Mouse (Mus musculus) urinary bladder, adult 18-20 months (tissue): ENCODE results near the gene Sertad2.
A peak's percentile ranks its signal among the peaks of the same experiment; 100 is the strongest.

ENCODE experiments used
- DNase-seq, 2 experiments: peaks; one replicate each; pipeline ENCODE4 v3.0.0; 2022; ENCODE audit warnings: low spot score in 2 of 2, mixed read lengths in 2 of 2

Gene Sertad2

DNA sequence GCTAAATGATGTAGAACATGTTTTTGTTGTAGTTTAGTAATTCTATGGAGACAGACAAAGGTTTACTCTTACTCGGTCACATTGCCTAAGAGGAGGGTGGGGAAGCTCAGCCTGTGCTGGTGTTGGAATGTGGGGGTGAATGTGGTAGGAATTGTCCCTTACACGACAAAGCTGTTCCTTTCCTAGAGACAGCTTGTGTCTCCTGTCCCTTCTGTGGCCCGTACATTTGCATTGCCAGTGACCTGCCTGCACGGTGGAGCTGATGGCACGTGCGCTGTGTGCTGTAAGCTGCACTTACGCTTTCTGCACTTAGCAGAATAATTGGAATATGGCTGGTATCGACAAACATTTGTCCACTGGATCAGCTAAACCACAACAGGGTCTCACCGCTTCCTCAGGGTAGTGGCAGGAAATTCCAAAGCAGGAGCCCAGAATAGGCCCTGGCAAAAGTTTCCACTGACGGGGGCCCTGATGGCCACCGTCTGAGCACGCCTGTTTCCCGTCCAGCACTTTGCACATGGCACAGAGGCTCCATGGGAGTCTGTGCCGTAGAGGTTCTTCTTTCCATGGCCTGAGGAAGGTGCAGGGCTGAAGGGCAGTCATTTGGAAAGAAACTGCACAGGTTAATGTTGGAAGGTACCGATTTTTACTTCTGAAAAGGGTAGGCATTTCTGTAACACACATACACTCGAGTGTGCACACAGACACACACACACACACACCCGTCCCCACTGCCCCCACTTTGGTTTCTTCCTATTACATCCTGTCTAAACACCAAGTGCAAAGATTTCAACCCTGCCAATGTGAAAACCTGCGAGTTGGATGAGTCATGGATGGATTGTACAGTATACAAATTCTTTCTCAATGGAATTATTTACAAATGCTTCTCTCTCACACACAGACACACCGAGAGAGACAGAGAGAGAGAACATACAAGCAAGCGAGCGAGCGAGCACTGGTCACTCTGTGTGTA, 51.5 kb downstream of the Sertad2 start:
- DNase-seq = no peak

DNA sequence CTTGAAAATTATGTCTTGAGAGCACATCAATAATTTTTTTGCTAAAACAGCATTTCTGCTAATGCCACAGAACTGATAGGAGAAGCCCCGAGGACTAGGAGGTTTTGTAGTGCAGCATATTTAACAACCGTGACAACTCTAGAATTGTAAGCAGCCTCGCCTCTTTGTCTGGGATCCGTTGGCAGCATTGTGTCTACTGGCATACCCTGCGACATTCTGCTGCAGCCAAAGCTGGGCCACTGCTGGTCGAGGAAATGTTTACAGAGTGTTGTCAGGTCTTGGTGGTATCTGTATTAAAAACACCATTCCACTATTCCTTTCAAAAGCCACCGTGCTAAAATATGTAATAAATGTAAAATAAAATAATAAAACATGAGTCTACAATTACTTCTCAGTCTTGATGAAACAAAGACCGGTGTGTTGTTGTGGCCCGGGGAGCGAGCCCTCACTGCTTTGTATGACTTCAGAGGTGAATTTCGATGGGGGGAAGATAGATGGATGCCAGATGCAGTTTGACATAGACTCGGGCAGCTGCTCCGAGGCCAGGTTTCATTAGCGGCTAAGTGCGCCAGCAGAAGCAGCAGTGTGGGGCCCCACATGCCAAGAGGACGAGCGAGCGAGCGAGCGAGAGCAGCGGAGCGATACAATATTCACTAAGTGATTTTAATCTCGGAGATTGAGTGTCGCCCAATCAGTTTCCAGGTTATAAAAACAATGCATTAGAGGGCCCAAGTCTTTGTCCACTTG, 60.2 kb downstream of the Sertad2 start:
- DNase-seq = no peak

DNA sequence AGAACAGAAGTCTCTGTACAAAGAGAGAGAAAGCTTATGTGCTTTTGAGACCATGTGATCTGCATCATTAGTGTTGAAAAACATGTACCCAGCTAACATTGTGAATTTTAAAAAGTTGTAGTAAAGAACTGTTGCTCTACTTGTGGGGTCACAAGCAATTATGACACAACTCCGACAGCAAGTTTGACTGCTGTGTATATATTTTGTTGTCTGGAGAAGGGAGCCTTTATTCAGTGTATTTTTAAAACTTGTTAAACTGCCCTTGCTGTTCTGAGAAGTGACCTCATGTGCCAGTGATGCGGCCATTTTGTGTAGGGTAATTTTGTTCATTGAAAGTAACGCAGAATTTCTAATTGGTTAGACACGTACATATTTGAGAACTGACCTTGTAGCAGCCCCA, 61.1 kb downstream of the Sertad2 start:
- no peak for DNase-seq

DNA sequence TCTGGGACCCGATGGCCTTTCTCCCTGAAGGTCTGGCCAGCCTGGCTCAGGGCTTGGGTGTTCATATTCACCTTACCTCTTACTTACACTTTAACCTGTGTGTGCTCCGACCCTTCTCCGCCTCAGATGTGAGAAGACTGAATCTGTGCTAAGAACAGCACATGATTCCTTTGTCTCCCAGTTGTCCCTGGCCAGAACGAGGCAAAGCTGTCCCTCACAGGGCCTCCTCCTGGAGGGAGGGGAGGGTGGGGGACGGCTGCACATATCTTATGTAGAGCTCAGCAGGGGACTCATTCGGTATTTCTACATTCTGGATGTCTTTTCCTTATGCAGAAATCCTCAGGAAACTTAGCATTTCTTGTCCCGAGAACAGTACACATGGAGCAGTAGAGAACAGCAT, 62.6 kb downstream of the Sertad2 start:
- no peak for DNase-seq

DNA sequence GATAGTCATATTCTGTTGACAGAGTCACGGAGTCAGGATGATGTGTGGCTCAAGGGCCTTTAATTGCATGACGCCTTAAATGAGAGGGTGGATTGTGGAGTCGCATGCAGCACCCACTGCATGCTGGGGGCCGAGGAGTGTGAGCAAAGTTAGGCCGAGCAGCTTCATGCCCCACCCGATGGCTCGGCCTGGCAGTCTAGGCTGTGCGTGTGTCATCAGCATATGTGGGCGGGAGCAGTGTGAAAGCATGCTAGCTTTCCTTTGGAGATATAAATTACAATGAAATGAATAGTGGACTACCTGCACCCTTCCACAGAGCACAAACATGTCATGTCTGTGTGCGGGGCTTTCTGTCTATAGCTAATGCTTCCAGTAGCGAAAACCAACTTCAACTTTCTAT, 65.4 kb downstream of the Sertad2 start:
- DNase-seq = no peak

DNA sequence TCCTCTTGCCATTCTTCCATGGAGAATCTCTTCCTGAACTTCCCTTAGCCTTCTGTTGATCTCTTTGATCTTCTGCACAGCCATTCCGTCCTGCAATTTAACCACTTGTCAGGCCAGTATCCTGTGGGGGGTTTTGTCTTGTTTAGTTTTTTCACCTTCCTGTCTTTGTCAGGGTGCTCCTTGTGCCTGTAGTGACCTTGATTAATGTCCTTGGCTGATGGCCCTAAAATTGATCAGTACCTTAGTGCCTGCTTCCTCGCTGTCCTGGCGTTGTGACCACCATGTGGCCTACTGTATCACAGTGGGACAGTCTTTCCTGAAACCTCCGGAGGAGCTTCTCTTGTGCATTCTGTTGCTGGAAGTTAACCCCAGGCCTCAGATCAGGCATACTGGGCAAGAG, 70.2 kb downstream of the Sertad2 start:
- no peak for DNase-seq

DNA sequence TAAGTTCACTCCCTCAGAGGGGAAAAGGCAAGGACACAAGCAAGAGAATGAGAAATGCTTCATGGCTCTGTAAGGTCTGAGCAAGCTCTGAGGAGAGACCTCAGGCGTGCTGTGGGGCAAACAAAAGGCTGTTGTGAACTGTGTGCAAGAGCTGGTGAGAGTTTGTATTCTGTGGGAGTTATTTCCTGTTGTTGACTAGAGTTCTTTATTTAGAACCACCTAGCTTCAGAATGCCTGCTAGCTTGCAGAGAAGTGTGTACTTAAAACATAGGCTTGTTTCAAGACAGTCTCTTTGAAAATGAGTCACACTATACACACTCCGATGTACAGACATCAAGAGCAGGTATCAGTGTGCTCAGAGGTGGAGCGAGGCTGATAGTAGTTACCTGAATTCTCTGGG, 73.0 kb downstream of the Sertad2 start:
- no peak for DNase-seq

DNA sequence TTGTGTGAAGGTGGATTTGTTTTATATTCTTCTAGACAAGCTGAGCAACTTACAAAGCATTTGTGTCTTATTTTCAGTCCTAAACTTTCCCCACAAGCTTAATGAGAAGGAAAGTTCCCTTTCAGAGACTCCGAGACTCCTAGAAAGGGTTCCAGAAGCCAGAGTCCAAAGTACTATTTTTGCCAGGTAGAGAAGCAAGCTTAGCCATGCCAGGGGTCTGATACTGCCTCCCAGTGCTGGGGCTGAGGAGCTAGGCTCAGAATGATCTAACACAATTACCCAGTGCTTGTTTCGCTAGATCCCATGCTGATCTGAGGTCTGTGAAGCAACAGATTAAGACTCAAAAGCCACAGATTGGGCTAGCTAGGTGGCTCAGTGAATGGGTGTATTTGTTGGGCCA, 84.1 kb downstream of the Sertad2 start:
- no peak for DNase-seq

DNA sequence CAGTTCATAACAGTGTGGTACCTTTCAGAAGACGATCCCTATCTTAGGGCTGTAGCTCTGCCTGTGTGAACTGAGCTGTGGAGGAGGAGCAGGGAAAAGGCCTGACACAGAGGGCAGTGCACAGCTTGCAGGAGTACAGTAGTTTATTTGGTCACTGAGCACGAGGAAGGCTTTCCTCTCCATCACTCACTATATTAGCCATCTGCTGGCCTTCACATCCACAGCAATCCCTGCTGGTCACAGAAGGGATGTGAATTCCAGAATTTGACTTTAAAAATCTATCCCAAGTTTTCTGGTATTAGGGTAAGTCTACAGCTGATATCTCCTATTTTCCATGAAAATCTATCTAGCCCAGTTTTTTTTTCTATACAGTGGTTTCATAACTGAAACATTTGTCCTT, 85.2 kb downstream of the Sertad2 start:
- no peak for DNase-seq

DNA sequence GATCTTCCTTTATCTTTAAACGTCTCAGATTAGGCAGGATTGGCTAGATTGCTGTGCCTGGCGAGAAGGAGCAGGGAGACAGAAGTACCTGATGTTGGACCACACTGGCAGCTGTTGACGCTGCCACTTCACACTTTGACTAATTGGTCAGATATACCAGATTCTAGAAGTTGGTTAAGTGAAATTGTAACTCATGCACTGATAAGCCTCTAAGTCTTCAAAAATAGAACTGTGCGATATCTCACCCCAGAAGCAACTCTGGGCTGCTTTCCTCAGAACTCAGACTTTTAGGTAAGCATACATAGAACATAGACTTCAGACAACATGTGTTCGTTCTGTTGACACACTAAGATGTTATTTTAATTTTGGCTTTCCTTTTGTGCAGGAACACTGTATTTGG, 86.6 kb downstream of the Sertad2 start:
- DNase-seq = no peak

DNA sequence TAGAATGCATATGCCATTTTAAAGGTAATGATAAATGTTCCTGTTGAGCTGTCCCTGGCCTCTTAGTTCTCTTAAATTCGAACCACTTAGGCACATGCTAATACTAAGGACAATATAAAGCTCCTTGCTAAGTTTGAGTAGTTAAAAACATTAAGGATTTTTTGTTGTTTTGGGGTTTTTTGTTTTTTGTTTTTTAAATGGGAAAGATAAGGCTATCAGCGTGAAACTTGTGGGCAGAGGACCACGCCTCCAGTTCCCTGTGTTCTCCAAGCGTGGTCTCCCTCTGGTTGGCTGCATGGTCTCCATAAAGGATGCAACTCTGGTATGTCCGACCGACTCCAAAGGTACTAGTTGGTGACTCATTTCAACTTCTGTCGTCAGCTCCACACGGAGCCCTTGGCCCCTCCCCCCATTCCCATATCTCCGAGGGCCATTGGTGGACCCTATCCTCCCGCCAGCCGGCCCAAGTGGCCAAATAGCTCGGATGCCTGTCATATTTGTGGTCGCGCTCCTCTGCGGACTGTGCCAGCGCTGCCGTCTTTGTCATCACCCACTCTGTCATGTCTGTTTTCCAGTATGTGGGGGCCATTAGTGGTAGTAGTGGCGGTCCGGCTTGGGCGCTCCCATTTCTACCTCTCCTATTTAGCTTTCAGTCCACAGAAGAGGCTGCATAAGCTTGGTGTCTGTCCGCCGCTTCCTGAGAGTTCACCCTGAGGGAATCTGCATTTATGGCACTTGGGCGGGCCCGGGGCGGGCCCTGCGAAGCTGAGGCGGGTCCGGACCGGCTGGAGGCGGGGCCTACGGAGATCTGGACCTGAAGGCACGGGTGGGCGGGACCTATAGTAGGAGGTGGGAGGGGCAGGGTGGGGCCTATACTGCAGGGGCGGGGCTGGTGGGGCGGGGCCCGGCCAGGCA, 88.2 kb downstream of the Sertad2 start:
- peak; percentile 96 to 98 for DNase-seq

DNA sequence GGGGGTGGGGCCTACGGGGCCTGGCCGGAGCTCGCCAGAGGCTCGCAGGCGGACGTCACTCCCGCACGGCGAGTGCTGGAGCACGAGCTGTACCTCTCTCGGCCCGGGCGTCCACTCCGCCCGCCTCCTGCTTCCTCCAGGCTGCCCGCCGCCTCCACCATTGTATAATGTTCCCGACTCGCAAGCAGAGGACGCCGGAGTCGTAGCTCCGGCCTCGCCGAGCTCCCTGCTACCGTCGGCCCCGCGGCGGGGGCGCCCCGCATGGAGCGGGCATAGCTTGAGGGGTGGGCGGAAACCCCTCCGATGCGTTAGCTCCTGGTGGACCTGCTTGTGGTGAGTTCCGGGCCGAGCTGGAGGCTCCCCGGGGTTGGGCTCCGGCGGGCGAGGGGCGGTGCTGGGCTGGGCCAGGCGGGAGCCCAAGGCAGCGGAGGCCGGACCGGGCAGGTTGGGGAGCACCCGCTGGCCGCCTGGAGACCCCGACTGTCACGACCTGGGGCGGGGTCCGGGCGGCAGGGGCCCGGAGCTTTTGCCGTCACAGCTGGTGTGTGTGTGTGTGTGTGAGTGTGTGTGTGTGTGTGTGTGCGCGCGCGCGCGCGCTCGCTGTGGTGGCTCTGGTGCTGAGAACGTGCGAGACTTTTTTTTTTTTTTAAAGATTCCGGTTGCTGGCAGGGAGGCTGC, 89.0 kb downstream of the Sertad2 start:
- DNase-seq = peak; percentile 71 to 82

DNA sequence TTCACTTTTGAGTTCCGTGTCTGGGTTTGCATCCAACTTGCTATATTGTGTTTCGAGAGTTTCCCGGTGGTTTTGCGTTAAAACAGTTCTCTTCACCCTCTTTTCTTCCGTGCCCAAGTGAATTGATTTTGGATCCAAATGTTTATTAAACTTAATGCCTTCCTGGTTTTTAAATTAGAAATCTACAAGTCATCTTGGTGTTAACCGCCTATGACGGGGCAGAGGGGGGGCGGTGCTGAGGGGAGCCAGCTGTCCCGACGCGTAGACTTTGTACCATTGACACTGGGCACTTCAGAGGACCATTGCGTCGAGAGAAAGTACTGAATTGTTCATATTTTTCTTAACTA, 89.5 kb downstream of the Sertad2 start:
- peak; percentile 30 to 41 for DNase-seq

DNA sequence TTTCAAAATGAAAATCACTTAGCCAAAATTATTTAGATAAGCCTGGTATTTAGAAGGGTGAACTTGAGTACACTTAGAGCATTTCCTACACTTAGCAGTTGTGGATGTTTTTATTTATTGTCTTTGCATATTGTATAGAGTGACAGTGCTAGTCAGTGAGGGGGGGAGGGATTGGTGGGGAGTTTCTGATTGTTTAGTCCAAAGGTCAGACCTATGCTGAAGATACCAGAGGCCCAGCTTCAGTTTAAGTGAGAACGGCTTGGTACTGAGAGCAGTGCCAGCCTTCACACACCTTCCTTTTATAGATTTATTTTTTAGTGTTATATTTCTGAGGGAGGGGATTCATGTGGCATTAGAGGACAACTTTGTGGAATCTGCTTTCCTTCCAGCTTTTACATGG, 91.5 kb downstream of the Sertad2 start:
- no peak for DNase-seq

DNA sequence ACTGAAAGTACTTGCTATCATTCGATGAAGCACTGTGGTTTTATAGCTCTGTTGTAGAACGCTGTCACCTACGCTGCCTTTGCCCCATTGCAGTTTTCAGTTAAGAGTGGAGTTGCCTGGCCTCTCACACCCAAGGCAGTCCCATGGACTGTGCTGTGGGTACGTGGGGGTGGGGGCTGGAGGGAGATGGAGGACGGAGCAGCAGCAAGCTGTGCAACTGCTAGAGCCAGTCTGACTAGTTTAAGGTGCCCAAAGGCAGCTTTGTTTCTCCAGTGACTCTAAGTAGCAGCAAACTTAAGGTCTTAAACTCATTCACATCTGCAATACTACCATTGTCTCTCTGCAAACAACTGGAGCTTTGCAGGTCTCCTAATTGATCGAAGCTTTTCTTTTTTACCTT, 92.6 kb downstream of the Sertad2 start:
- DNase-seq = peak in 1 of 2 experiments; percentile 49

DNA sequence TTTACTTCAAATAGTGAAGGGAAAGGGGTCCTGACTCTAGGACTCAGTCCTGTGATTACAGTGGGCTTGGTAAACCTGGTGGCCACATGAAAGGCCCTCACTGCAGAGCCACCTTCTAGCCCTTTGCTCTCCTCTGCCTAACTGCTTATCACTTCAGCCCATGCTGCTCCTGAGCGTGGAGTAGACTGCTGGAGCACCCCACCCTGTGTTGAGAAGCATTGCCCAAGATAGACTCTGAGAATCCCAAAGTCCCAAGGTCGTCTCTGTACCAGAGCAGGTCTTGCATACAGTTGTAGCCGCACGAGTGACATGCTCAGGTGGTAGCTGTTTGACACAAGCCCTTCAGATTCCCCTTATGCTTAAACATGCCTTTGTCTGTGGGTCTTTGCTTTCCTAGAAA, 93.1 kb downstream of the Sertad2 start:
- DNase-seq = no peak

DNA sequence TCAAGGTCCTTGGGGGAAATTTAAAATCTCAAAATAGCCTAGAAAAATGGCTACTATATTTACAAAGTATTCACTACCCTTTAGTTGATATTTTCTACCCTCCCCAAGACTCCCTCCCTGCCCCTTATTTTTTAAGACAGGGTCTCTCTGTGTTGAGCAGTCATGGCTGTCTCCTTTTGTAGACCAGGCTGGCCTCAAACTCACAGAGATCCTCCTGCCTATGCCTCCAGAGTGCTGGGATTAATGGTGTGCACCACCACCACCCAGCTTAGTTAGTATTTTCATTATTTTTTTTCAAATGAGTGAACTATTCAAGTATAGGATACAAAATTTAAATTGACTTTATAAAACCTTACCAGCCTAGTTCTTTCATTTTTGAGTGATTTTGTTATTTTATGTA, 94.0 kb downstream of the Sertad2 start:
- DNase-seq = no peak

DNA sequence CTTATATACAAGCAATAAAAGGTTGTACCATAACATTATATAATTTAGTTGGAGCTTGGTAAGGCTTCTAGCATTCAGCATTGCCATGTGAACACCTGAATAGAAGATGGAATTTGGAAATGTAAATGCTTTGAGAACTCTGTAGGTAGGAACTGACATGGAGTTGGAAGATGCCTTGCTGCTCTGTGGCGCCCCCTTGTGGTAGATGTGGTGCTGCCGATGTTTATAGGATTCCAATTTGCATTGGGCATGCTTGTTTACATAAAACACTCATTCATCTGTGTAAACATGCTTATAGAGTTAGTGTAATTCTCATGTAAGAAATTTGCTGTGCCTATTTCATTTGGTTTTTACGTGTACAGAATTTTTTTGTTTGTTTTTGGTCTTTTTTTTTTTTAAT, 95.8 kb downstream of the Sertad2 start:
- peak; percentile 44 to 60 for DNase-seq

DNA sequence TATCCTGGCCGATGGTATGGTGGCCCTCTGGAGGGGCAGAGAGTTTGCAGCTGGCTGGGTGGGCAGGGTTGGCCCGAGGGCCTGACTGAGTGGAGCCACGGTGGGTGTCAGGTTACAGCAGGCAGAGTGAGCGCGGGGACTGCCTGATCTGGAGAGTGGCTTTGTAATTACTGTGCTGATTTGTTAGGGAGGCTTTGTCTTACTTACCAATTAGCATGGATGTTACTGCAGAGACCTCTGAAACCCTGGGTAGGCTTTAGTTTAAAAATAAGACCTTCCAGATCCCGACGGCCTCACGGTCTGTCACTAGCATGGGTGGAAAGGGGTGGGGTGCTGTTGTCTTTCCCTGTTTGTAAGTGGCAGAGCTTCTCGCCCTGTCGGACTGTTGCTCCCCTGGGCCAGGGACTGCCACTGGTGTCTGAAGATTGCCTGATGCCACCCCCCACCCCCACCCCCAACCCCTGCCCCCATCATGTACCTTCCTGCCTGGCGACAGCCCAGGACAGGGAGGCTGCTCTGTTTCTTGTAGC, 96.9 kb downstream of the Sertad2 start:
- DNase-seq = no peak

DNA sequence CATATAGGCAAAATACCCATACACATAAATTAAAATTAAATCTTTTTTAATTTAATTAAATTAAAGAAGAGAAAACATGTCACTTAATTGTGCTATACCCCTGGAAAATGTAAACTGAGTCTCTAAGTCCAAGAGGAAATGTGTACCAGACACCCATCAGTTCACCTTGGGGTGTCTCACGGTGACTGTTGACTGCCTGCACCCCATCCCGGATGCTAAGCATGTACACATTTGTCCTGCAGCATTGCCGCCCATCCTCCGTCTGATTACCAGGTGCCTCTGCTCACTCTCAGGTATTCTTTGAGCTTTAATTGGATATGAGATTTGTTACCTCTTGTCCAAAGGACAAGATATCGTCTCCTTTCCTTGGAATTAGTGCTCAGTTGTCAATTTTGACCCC, 99.3 kb downstream of the Sertad2 start:
- DNase-seq = no peak

DNA sequence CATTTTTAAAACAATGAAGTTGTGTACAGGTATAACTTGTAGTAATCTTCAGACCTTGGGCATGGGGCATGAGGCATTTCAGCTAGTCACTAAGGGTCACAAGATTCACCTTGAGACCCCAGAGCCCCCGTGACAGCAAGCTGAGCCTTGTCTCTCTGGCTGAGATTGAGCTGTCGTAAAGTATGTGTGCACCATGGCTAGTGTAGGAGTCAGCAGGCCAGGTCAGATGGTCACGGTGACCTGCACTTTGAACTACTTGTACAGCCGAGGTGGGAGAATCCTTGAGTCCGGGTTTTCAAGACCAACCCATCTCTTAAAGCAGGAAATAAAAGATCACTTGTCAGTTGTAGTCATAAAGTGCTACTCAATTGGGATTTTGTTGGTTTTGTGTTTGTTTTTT, 100.1 kb downstream of the Sertad2 start:
- DNase-seq = no peak
